Mouse (Mus musculus) forebrain, embryonic 10.5 days (tissue): Measurements from ENCODE around the gene Gm49353. TPM values are rescaled to one million over a fixed set of nuclear protein-coding genes. Genes with fewer than 3 reads are reported as not detected.

Experiments
- DNase-seq: peaks from one replicate; pipeline ENCODE4 v3.0.0-alpha.2; 2017; ENCODE audit warnings: low spot score; ENCODE audit errors: extremely low spot score
- H3K27ac ChIP-seq: fragments of 300-500 bp; sonication (generic); 2 replicates; pipeline ENCODE4 v1.5.1; 2016; ENCODE audit warnings: mild to moderate bottlenecking
- H3K27me3 ChIP-seq: fragments of 300-500 bp; sonication (generic); 2 replicates; pipeline ENCODE4 v1.6.1; 2016; ENCODE audit warnings: mild to moderate bottlenecking; ENCODE audit not compliant: poor library complexity, severe bottlenecking
- H3K36me3 ChIP-seq: fragments of 300-500 bp; sonication (generic); replicated peaks from 2 replicates; pipeline ENCODE4 v1.6.1; 2016; ENCODE audit warnings: mild to moderate bottlenecking, moderate library complexity
- H3K4me1 ChIP-seq: fragments of 300-500 bp; sonication (generic); 2 replicates; pipeline ENCODE4 v1.6.1; 2016
- H3K4me3 ChIP-seq: fragments of 300-500 bp; sonication (generic); 2 replicates; pipeline ENCODE4 v1.5.1; 2016; ENCODE audit warnings: mild to moderate bottlenecking, moderate library complexity
- H3K9me3 ChIP-seq: fragments of 300-500 bp; sonication (generic); 2 replicates; pipeline ENCODE4 v1.6.1; 2016; ENCODE audit warnings: mild to moderate bottlenecking, moderate library complexity
- WGBS: fragments of 180-500 bp; shearing (Covaris S2); methylation state at CpG from one replicate; pipeline ENCODE4 v1.1.7; 2016; 5-methylcytosine and 5-hydroxymethylcytosine counted together
- polyA plus RNA-seq: library from polyadenylated mRNA; unstranded; fragments of >200 nt; fragmentation: Nextera tagmentation; extraction: Ambion mirVana; gene quantifications from 2 replicates; pipeline ENCODE4 v1.2.1, GENCODE M21; 2016

The Gm49353 gene
- polyA plus RNA-seq, 1 experiment from 2014 or later = 1.0 TPM

DNA sequence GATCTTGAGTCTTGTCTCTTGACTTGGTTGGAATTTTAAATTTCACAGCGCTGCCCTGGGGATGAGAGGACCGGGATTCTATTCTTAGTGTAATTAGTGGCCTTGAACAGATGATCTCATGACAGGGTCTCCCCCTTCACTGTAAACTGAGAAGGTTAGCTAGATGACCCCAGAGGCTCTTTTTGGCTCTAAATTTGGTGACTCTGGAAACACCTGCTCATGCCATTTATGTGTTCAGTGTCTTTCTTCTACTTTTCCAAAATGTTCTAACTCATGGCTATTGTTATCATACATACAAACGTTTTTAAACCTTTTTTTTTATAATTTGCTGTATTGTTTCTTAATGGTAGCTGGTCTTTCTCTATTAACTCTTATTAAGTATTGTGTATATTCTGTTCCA is 10.0 kb downstream of the Gm49353 start:
- no peaks in the 10 kb centered on the region for H3K27me3 ChIP-seq
- WGBS = 59% methylated on average over 3 of the region's 3 CpGs
- no peaks in the 10 kb centered on the region for H3K9me3 ChIP-seq
- H3K4me1 ChIP-seq = peaks cover 25% of the 10 kb centered on the region
- no peak for DNase-seq
- H3K27ac ChIP-seq = no peak overlapping the region
- H3K36me3 ChIP-seq = no peaks in the 10 kb centered on the region
- H3K4me3 ChIP-seq = no peak overlapping the region

- Histone ChIP-seq H3K27ac (peak within 1 kb of the TSS; percentile 70), H3K9me3 (no peaks in the 10 kb centered on the region), H3K4me1 (peaks cover 37% of the 10 kb centered on the region), H3K27me3 (no peaks in the 10 kb centered on the region), H3K4me3 (peak within 1 kb of the TSS; percentile 13; the same call in 1 of the 2 replicates), H3K36me3 (no peaks in the 10 kb centered on the region)
- WGBS = 17% methylated on average over 4 of the region's 4 CpGs
- peak; percentile 52 for DNase-seq
These were observed 12.7 kb downstream of the Gm49353 start, which contains the start of gene 9330159F19Rik for GRCm38 (mm10) chr10:29211453-29211852. Gene 9330159F19Rik (plus strand): TSS chr10:29211606.

DNA sequence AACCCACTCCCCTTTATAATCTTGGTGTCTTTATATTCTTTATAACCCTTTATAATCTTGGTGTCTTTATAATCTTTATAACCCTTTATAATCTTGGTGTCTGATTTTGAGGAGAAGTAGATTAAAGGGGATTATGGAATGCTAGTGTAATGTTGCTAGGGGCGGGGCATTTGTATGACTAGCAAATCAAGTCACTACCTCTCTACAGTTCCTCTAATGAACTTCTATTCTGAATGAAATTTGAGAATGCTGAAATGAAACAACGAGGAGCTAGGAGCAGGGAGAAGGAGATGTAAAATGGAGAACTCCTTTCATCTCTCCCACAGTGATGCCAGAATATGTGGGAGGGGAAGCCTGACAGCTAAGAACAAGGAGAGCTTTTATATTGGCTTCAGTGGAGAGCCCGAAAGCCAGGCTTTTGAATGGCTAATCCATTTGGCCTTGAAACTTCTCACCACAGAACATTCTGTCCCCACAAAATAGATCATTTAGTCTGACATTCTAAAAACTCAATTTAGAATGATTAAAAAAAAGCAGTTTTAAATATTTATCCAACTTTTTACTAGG is 14.9 kb downstream of the Gm49353 start:
- DNase-seq = no peak
- WGBS = 31% methylated on average over 3 of the region's 3 CpGs
- no peaks in the 10 kb centered on the region for H3K36me3 ChIP-seq
- no peak overlapping the region for H3K4me3 ChIP-seq
- H3K4me1 ChIP-seq = peaks cover 52% of the 10 kb centered on the region
- H3K27ac ChIP-seq = no peak overlapping the region
- H3K9me3 ChIP-seq = no peaks in the 10 kb centered on the region
- H3K27me3 ChIP-seq = no peaks in the 10 kb centered on the region

DNA sequence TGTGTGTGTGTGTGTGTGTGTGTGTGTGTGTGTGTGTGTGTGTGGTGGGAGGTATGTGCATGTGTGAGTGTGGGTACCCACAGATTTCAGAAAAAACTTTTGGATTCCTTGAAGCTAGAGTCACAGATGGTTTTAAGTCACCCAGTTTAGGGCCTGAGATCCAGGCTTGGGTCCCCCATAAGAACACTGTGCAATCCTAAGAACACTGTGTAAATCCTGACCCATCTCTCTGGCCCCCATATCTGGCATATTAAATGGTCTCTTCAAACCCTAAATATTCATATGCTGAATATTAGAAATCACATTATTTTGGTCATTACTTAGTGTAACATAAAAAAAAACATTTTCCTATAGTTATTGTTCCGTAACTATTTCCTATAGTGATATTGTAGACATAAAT is 18.2 kb downstream of the Gm49353 start:
- H3K4me3 ChIP-seq = no peak overlapping the region
- peaks cover 3% of the 10 kb centered on the region for H3K36me3 ChIP-seq
- H3K27ac ChIP-seq = no peak overlapping the region
- H3K27me3 ChIP-seq = no peaks in the 10 kb centered on the region
- DNase-seq = no peak
- 93% methylated on average over 1 of the region's 1 CpGs for WGBS
- peaks cover 36% of the 10 kb centered on the region for H3K4me1 ChIP-seq
- no peaks in the 10 kb centered on the region for H3K9me3 ChIP-seq

DNA sequence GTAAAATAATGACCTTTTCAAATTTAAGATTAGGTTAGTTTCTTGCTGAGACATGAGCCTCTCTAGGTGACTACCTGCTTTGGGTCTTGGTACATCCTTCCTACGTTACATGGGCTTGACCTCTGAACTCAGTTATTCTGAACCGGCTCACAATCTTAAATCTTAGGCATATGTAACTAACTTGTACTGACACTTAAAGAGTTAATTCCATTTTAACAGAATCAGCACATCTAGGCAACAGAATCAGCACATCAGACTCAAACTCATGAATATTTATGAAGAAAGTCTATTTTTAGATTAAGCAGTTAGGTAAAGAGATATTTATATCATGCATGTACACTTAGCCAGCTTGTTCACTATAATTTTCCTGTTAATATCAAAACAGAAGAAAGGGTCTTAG is 18.7 kb downstream of the Gm49353 start:
- WGBS = 77% methylated on average over 2 of the region's 2 CpGs
- Histone ChIP-seq H3K27ac (no peak overlapping the region), H3K36me3 (peaks cover 8% of the 10 kb centered on the region), H3K9me3 (no peaks in the 10 kb centered on the region), H3K4me1 (peaks cover 32% of the 10 kb centered on the region), H3K4me3 (no peak overlapping the region), H3K27me3 (no peaks in the 10 kb centered on the region)
- no peak for DNase-seq

DNA sequence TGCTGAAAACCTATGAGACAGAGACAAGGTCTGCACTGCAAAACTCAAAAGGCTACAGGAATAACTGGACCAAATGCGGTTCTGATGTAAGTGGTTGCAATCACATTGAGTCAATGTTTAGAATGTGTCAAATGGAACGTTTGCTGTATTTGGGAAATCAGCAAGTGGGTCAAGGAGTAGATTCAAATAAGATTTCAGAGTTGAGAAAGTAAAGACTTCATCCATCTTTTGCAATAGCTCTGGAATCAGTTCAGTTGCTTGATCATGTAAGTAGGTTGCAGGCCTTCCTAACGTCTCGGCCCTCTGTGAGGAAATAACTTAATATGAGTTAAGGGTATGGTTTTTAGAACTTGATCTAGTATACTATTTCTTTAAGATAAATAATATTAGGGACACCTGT is 26.6 kb downstream of the Gm49353 start:
- Histone ChIP-seq H3K4me1 (peaks cover 6% of the 10 kb centered on the region; the same call in 1 of the 2 replicates), H3K9me3 (no peaks in the 10 kb centered on the region), H3K36me3 (peaks cover 43% of the 10 kb centered on the region), H3K4me3 (no peak overlapping the region), H3K27ac (no peak overlapping the region), H3K27me3 (no peaks in the 10 kb centered on the region)
- no peak for DNase-seq
- 90% methylated on average over 4 of the region's 4 CpGs for WGBS

DNA sequence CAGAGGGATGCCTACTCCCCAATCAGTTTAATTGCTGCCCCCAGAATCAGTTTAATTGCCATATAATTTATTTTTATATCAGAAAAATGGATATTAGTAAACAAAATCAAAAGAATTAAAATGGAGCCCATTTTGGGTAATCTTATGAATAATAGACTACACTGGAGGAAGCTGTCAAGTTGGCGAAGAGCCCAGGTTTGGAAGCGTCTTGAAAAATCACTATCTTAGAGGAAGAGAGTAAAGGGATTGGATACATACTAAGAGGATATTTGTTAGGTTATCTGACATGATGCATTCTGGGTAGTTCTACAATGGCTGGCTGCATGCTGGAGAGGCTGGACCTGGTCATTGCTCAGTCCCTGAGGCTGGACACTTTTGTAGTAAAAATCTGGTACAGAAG is 32.5 kb downstream of the Gm49353 start:
- no peak overlapping the region for H3K4me3 ChIP-seq
- no peak for DNase-seq
- H3K36me3 ChIP-seq = peaks cover 10% of the 10 kb centered on the region
- H3K4me1 ChIP-seq = peaks cover 6% of the 10 kb centered on the region; the same call in 1 of the 2 replicates
- WGBS = 96% methylated on average over 2 of the region's 2 CpGs
- no peak overlapping the region for H3K27ac ChIP-seq
- no peaks in the 10 kb centered on the region for H3K9me3 ChIP-seq
- H3K27me3 ChIP-seq = no peaks in the 10 kb centered on the region

Other genes starting within 250 kb of the Gm49353 start
- not detected in 2 replicates for gene 2310057J18Rik, start 212.7 kb upstream of the Gm49353 start, polyA plus RNA-seq
- gene Soga3, start 55.1 kb upstream of the Gm49353 start, polyA plus RNA-seq = 9.6 and 10.6 TPM in 2 replicates
- gene 9330159F19Rik, start 12.7 kb downstream of the Gm49353 start, polyA plus RNA-seq = 2.3 and 2.5 TPM in 2 replicates
- gene Echdc1, start 114.2 kb downstream of the Gm49353 start, polyA plus RNA-seq = 27.8 and 30.5 TPM in 2 replicates
- 49.2 and 50.1 TPM in 2 replicates for gene Rnf146, start 163.5 kb downstream of the Gm49353 start, polyA plus RNA-seq